Mouse (Mus musculus): ENCODE measurements around the gene Ptprn2. TPM values are rescaled to one million over a fixed set of nuclear protein-coding genes. Genes with fewer than 3 reads are reported as not detected.
A peak's percentile ranks its signal among the peaks of the same experiment; 100 is the strongest.

Gene Ptprn2
- polyA plus RNA-seq, 1 experiment from 2014 or later, result 22.1 TPM

DNA sequence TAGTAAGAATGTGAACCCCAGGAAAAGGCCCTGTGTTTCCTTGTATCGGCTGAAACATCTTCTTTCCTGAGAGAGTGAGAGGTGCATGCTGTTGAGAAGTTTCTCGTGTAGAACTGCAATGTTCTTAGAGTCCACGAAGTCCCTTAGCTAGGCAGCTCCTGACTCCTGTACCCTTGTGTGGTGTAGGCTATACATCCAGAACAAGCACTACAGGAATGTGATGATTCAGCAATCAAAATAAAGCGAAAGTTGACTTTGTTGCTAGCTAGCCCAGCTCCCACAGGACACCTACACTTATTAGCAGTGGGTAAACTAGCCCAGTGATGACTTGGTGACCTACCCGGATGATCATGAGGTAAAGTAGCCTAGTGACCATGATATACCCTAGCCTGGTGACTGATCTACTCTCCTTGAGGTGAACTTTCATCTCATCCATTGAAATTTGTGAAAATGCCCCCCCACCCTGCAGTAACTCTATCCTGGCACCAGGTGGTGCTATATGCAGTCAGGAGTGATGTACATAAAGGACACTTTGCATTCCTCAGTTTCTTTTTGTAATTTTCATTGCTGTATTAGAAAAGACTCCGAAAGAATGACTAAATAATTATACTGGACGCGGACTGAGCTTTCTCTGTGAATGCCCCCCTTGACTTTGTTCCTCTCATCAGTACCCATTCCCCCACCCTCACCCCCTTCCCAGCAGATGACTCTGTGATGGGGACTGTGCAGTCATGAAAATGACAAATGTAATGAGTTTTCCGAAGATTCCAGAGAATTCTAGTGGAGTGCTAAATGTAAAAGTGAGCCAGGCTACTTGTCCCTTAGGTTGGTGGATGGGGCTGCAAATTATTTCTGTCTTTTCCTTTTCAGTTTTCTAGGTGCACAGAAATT lies 140.1 kb downstream of the Ptprn2 start:
- WGBS, result 55% methylated on average over 9 of the region's 9 CpGs
- Histone ChIP-seq H3K4me2 (no peak overlapping the region), H3K9ac (no peak overlapping the region), H3K36me3 (replicated peaks) (no peaks in the 10 kb centered on the region), H3K4me3 (no peak overlapping the region), H3K27ac (no peak overlapping the region), H3K4me1 (0 out of 2 replicates have a peak, but pooled peaks cover 5% of the 10 kb centered on the region), H3K27me3 (replicated peaks) (no peaks in the 10 kb centered on the region), H3K9me3 (no peaks in the 10 kb centered on the region)
- ATAC-seq (replicated peaks), result peak; percentile 44

DNA sequence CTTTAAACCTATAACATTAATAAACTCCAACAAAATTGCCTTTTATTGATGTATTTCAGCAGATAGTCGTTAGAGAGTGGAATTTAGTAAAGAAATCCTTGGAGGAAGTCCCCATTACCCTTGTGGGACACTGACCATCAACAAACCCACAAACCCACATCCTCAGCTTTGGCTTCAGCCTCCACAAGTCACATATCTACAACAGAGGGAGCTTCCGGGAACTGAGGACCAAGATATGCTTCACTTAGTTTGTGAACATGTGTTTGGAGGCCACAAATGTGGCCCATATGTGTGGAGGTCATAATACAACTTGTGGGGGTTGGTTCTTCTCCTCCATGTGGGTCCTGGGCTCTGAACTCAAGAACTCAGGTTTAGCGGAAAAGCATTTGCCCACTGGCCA lies 143.5 kb downstream of the Ptprn2 start:
- Histone ChIP-seq H3K27me3 (replicated peaks) (no peaks in the 10 kb centered on the region), H3K9ac (no peak overlapping the region), H3K4me2 (no peak overlapping the region), H3K36me3 (replicated peaks) (no peaks in the 10 kb centered on the region), H3K4me1 (0 out of 2 replicates have a peak, but pooled peaks cover 5% of the 10 kb centered on the region), H3K9me3 (no peaks in the 10 kb centered on the region), H3K27ac (no peak overlapping the region), H3K4me3 (no peak overlapping the region)
- ATAC-seq (replicated peaks), result no peak
- WGBS, result 83% methylated on average over 3 of the region's 3 CpGs

DNA sequence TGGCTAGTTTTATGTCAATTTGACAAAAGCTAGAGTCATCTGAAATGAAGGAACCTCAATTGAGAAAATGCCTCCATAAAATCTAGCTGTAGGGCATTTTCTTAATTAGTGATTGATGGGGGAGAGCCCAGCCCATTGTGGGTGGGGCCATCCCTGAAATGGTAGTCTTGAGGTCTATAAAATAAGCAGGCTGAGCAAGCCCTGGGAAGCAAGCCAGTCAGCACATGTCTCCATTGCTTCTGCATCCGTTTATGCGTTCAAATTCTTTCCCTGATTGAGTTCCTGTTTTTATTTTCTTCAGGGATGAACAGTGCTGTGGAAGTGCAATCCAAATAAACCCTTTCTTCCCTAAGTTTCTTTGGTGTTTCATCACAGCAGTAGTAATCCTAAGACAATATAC lies 152.0 kb downstream of the Ptprn2 start:
- Histone ChIP-seq H3K4me2 (no peak overlapping the region), H3K27ac (no peak overlapping the region), H3K27me3 (replicated peaks) (no peaks in the 10 kb centered on the region), H3K4me3 (no peak overlapping the region), H3K9ac (no peak overlapping the region), H3K9me3 (no peaks in the 10 kb centered on the region), H3K4me1 (peaks cover 19% of the 10 kb centered on the region), H3K36me3 (replicated peaks) (no peaks in the 10 kb centered on the region)
- 34% methylated on average over 2 of the region's 2 CpGs for WGBS
- ATAC-seq (replicated peaks), result no peak

DNA sequence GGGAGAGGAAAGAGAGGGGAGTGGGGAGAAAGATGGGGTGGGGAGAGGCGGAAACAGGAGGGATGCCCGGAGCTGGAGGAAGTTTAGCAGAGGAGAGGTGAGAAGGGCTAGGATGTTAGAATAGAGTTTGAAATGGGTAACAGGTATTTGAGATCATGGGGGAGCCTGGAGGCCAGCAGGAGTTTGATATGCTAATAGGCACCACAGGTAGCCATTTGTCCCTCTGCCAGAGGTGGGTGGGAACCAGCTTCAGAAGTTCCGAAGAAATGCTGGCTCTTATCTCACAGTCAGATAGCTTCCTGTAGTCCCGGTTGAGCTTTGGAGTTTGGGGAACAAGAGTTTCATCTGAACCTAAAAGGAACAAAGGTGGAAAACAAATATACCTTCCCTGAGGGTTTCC lies 155.4 kb downstream of the Ptprn2 start:
- H3K4me1 ChIP-seq, result peaks cover 21% of the 10 kb centered on the region
- 22% methylated on average over 4 of the region's 4 CpGs for WGBS
- no peaks in the 10 kb centered on the region for H3K27me3 ChIP-seq (replicated peaks)
- no peak overlapping the region for H3K4me2 ChIP-seq
- no peak overlapping the region for H3K9ac ChIP-seq
- H3K9me3 ChIP-seq, result no peaks in the 10 kb centered on the region
- no peaks in the 10 kb centered on the region for H3K36me3 ChIP-seq (replicated peaks)
- no peak overlapping the region for H3K4me3 ChIP-seq
- peak overlapping the region; percentile 83; the same call in 1 of the 2 replicates for H3K27ac ChIP-seq
- ATAC-seq (replicated peaks), result no peak

DNA sequence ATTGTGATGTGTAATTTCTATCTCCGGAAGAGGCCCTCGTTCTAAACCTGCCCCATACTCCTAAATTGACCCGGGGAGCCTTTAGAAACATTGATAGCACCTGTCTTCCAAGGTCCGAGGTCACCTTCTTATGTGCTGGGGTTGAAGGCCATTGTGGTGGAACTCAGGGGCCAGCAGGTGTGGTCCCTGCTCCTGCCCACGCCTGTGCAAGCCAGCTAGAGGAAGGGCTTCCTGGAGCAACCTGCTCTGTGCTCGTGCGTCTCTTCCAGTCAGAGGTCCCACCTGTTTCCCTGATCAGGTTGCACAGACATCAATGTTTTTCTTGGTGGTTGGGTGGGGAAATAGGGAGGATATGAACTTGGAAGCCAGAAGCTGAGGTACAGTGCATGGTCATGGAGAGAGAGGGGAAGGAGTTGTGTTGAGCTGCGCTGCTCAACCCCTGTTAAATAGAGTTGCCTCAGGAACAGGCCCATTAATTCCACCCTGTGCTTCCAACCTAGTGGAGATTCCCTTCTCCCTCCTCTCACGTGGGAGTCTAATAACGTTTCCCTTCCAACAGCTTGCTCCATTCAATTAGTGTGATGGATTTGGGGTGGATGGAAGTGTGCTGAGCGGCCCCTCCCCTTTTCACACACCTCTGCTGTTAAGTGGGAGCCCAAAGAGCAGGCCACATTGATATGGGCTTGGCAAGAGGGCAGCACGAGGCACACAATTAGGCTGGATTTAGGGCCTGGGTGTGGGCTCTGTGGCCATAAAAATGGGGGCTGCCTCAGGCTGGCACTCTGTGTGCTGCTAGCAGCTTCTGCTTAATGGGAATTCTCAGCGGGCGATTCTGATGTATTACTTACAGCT lies 156.0 kb downstream of the Ptprn2 start:
- 34% methylated on average over 14 of the region's 14 CpGs for WGBS
- peaks cover 21% of the 10 kb centered on the region for H3K4me1 ChIP-seq
- H3K9ac ChIP-seq, result no peak overlapping the region
- H3K27me3 ChIP-seq (replicated peaks), result no peaks in the 10 kb centered on the region
- H3K27ac ChIP-seq, result peak overlapping the region; percentile 83
- H3K4me2 ChIP-seq, result no peak overlapping the region
- H3K36me3 ChIP-seq (replicated peaks), result no peaks in the 10 kb centered on the region
- no peak overlapping the region for H3K4me3 ChIP-seq
- no peaks in the 10 kb centered on the region for H3K9me3 ChIP-seq
- ATAC-seq (replicated peaks), result peak; percentile 85

DNA sequence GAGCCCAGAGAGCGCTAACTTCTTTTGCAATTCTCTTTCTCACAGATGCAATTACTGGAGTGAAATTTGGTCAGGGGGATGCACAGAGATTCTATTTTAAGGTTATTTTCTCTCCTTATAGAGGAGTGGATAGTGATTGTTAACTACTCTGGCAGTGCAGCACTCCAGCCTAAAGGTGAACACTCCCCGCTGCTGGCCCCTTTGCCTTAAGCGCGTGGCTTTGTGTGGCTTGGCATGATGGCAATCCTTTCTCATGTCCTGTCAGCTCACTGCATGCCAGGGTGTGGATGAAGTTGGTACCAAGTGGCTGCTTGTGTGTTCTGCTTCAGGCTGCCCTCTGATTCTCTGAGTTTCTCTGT lies 156.7 kb downstream of the Ptprn2 start:
- Histone ChIP-seq H3K9me3 (no peaks in the 10 kb centered on the region), H3K4me3 (no peak overlapping the region), H3K27ac (peak overlapping the region; percentile 83), H3K4me1 (peaks cover 21% of the 10 kb centered on the region), H3K36me3 (replicated peaks) (no peaks in the 10 kb centered on the region), H3K4me2 (no peak overlapping the region), H3K9ac (no peak overlapping the region), H3K27me3 (replicated peaks) (no peaks in the 10 kb centered on the region)
- whole genome bisulfite sequencing, result 37% methylated on average over 4 of the region's 4 CpGs
- ATAC-seq (replicated peaks), result peak; percentile 65

DNA sequence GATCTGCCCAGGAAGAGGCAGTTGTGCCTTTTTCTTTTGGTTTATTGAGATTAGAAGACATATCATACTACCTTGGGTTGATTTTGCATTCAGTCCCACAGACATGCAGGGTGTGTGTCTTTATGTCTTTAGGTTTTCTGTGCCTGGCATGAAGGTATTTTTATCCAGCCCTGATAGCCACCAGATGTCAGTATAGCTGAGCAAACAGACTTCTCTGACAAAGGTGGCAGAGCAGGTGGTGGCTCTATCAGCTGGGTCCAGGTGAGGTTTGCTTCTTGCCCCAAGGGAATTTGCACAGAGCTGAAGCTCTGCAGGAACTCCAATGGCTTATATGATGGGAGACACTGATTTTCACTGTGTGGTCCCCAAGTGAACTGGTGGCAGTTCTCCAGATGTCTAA lies 161.3 kb downstream of the Ptprn2 start:
- H3K27me3 ChIP-seq (replicated peaks), result no peaks in the 10 kb centered on the region
- H3K4me2 ChIP-seq, result no peak overlapping the region
- H3K9me3 ChIP-seq, result no peaks in the 10 kb centered on the region
- no peak overlapping the region for H3K4me3 ChIP-seq
- H3K9ac ChIP-seq, result no peak overlapping the region
- peaks cover 9% of the 10 kb centered on the region for H3K4me1 ChIP-seq
- ATAC-seq (replicated peaks), result no peak
- no peaks in the 10 kb centered on the region for H3K36me3 ChIP-seq (replicated peaks)
- no peak overlapping the region for H3K27ac ChIP-seq

DNA sequence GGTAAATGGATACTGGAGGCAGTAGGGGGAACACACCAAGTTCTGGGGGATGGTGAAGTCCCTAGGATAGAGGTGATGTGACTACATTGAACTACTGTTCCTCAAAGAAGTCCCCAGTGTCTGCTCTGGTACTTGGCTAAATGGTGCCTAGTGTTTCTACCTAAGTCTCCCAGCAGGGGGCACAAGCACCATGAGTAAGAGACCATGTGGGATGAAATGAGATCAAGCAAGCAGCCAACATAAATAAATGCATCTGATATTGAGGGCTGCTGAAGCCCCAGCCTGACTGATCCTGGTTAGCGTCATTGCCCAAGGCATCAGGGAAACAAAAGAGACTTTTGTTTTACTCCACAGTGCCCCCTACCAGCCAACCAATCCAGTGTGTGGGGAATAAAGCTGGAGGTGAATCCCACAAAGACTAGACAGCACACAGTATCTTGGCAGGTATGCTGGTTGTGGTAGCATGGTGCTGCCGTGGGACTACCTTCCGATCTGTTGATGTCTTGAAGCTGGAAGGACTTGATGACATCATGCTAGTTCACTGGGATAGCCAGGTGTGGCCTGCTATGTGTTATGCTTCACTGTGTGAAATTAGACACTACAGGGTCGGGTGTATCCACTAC lies 163.2 kb downstream of the Ptprn2 start:
- Histone ChIP-seq H3K36me3 (replicated peaks) (no peaks in the 10 kb centered on the region), H3K27me3 (replicated peaks) (no peaks in the 10 kb centered on the region), H3K9me3 (no peaks in the 10 kb centered on the region), H3K4me2 (no peak overlapping the region), H3K9ac (no peak overlapping the region), H3K27ac (peak overlapping the region; percentile 25), H3K4me3 (no peak overlapping the region), H3K4me1 (no peaks in the 10 kb centered on the region)
- 56% methylated on average over 4 of the region's 4 CpGs for WGBS
- ATAC-seq (replicated peaks), result peak; percentile 81

DNA sequence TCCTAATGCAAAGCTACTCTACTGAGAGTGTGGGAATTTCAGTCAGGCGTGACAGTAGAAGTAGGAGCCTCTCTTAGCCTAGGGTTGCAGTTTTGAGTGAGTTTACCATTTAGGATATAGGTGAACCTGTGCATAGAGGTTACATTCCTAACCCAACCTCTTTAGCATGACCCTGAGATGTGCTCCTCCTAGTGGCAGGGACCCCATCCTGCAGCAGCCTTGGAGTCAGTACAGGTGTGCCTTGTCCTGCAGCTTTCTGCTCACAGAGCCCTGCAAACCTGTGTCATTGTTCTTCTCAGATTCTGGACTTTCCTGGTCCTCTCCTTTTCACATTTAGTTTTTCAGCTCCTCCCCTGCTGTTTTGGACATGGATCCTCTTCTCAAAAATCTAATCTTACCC lies 168.2 kb downstream of the Ptprn2 start:
- H3K4me3 ChIP-seq, result no peak overlapping the region
- H3K27ac ChIP-seq, result no peak overlapping the region
- WGBS, result 67% methylated on average over 1 of the region's 1 CpGs
- H3K36me3 ChIP-seq (replicated peaks), result no peaks in the 10 kb centered on the region
- H3K9me3 ChIP-seq, result no peaks in the 10 kb centered on the region
- H3K9ac ChIP-seq, result no peak overlapping the region
- no peak for ATAC-seq (replicated peaks)
- no peaks in the 10 kb centered on the region for H3K27me3 ChIP-seq (replicated peaks)
- no peaks in the 10 kb centered on the region for H3K4me1 ChIP-seq
- H3K4me2 ChIP-seq, result no peak overlapping the region

DNA sequence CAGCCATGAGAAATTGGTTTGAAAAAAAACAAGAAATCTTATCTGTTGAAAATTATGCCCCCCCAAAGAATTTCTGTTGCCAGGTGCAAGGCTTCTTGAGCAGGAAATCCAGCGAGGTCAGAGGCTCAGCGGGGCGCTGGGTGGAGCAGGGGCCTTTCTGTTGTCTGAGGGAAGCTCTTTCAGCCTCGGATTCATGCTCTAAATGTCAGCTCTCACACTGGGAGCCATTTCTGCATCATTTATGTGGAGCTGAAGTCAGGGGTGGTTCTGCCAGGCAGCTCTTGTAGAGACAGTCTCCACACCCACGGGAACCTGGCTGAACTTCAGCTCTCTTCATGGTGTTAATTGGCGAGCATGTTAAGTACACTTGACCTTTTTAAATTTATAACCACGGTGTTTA lies 174.6 kb downstream of the Ptprn2 start:
- 7% methylated on average over 7 of the region's 7 CpGs for WGBS
- peak overlapping the region; percentile 66 for H3K27ac ChIP-seq
- H3K4me3 ChIP-seq, result no peak overlapping the region
- no peak overlapping the region for H3K9ac ChIP-seq
- 0 out of 2 replicates have a peak, but pooled peaks have one; percentile 40 for ATAC-seq (replicated peaks)
- no peaks in the 10 kb centered on the region for H3K9me3 ChIP-seq
- H3K27me3 ChIP-seq (replicated peaks), result no peaks in the 10 kb centered on the region
- H3K4me1 ChIP-seq, result peaks cover 10% of the 10 kb centered on the region
- no peaks in the 10 kb centered on the region for H3K36me3 ChIP-seq (replicated peaks)
- H3K4me2 ChIP-seq, result no peak overlapping the region

DNA sequence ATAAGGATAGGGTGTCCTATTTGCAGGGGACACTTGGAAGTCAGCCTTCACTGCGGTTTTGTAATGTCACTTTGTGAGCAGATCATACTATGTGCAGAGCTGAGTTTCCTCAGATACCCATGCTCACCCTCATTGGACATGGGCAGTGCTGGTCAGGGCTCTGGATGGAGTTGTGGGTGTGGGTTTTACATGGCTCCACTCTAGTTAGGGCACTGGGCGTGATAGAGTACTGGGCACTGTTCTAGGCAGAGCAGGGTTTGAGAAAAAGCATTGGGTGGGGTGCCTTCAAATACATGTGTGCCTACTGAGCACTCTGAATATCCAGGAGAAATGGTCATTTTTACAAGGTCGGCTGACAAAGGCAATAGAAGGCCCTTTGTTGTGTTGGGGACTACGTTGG lies 175.5 kb downstream of the Ptprn2 start:
- no peak for ATAC-seq (replicated peaks)
- Histone ChIP-seq H3K36me3 (replicated peaks) (no peaks in the 10 kb centered on the region), H3K4me1 (peaks cover 10% of the 10 kb centered on the region), H3K4me3 (no peak overlapping the region), H3K9ac (no peak overlapping the region), H3K9me3 (no peaks in the 10 kb centered on the region), H3K4me2 (no peak overlapping the region), H3K27me3 (replicated peaks) (no peaks in the 10 kb centered on the region), H3K27ac (no peak overlapping the region)
- 91% methylated on average over 4 of the region's 4 CpGs for WGBS

DNA sequence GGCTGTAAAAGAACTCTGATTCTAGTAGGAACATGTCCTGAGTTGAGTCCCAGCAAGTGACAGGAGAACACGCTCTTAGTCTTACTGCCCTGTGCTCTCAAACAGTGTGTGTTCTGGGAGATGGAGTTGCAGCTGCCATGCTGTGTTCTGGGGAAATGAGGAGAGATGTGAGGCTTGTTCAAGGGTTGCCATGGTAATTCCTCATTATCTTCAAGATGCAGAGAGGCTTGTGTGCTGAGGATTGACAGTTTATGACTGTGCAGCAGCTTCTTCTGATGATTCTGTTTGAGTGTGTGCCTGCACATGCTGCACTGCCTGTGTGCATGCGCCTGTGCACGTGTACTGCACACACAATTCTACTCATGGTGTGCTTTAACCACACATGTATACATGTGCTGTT lies 192.2 kb downstream of the Ptprn2 start:
- WGBS, result 21% methylated on average over 3 of the region's 3 CpGs
- H3K27me3 ChIP-seq (replicated peaks), result no peaks in the 10 kb centered on the region
- no peak overlapping the region for H3K9ac ChIP-seq
- peak overlapping the region; percentile 10 for H3K4me2 ChIP-seq
- H3K4me3 ChIP-seq, result no peak overlapping the region
- peak; percentile 97 for ATAC-seq (replicated peaks)
- H3K4me1 ChIP-seq, result peaks cover 19% of the 10 kb centered on the region
- H3K36me3 ChIP-seq (replicated peaks), result no peaks in the 10 kb centered on the region
- peak overlapping the region; percentile 84 for H3K27ac ChIP-seq
- no peaks in the 10 kb centered on the region for H3K9me3 ChIP-seq

Data from midbrain, embryonic 15.5 days (tissue).